Mouse (Mus musculus): ENCODE measurements around the gene 2610301B20Rik. TPM values are rescaled to one million over a fixed set of nuclear protein-coding genes. Genes with fewer than 3 reads are reported as not detected.

Gene 2610301B20Rik
- total RNA-seq, 2 experiments from 2014 or later, result 7.8 to 8.9 TPM

GRCm38 (mm10) chr4:10932782-10933181 lies 58.5 kb downstream of the 2610301B20Rik start:
- no peak for DNase-seq
- intact Hi-C loops (cut with DNase I), result no loop called here

- intact Hi-C loops (cut with DNase I), result no loop called here
- DNase-seq, result no peak
Observed at GRCm38 (mm10) chr4:10936766-10937165, 62.5 kb downstream of the 2610301B20Rik start.

Small RNAs within 50 kb of the gene (microRNA-seq; reads per million reads assigned to microRNA genes)
- gene Mir3471-1 (0 reads per million in 2 experiments), gene n-TSaga9 (6.8 to 25.0 reads per million in 2 experiments)

Data from heart, postnatal 14 days (tissue).